Mouse (Mus musculus) gastrocnemius, adult 8-10 months (tissue): Measurements from ENCODE around the gene Elmo3. TPM values are rescaled to one million over a fixed set of nuclear protein-coding genes. Genes with fewer than 3 reads are reported as not detected.

Experiments used
- DNase-seq, 2 experiments: peaks; one replicate each; pipeline ENCODE4 v3.0.0; 2022; ENCODE audit warnings: low spot score in 2 of 2
- microRNA-seq: library from miRNA; unstranded; fragments of <30 nt; microRNA quantifications from one replicate; pipeline ENCODE4 v1.2.0, GENCODE M21; 2022
- total RNA-seq, 4 experiments: library from RNA; stranded (reverse); gene quantifications; 2 replicates each; pipeline ENCODE4 v1.2.4; 2022

Gene Elmo3
- total RNA-seq, 4 experiments from 2014 or later: 0.99 to 2.7 (median 1.4) TPM

- DNase-seq: no peak
Observed at GRCm38 (mm10) chr8:105349096-105349771, 43.8 kb downstream of the Elmo3 start.

DNA sequence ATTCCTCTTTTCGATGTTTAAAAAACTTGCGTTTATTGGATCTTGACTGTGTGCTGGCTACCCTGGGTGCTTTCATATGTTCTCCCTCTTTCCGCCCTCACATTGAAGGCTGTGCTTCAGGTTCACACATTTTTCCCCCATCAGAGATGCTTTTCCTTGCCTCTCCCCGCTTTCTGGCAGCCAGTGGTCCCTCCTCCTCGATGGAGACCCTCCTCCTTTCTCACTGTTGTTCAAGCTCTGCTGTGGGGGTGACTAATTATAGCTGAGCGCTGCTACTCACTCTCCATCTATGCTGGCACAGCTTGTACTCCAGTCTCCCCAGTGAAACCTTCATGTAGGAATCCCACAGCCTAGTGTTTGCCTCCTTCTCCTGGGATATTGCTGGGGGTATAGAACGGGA, 44.8 kb downstream of the Elmo3 start:
- no peak for DNase-seq

- DNase-seq: no peak
Observed at GRCm38 (mm10) chr8:105353583-105354135, 48.3 kb downstream of the Elmo3 start.

GRCm38 (mm10) chr8:105354549-105354948, 49.1 kb downstream of the Elmo3 start:
- no peak for DNase-seq

DNA sequence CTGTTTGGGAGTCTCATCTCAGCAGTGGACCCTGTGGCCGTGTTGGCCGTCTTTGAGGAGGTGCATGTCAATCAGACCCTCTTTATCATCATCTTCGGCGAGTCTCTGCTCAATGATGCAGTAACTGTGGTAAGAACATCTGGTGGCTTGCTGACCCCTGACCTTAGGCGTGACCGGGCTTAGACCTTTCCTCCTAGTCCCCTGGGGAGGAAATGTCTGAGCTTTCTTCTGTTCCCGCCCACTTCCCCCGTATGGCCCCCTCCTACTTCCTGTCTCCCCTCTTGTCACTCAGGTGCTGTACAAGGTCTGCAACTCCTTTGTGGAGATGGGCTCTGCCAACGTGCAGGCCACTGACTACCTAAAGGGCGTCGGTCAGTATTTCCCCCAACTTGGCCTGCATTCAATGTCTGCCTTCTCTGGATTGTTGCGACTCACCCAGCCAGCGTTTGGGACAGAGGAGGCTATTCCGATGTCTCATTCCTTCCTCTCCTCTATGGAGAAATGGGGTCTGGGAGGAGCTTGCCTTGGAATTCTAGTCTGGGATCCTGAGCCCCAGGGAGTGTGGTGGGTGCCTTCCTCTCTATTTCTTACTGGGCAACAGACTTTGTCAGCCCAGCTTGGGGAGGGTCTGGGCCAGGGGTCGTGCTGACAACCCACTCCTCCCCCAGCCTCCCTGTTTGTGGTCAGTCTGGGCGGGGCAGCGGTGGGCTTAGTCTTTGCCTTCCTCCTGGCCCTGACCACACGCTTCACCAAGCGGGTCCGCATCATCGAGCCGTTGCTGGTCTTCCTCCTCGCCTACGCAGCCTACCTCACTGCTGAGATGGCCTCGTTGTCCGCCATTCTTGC, 50.0 kb downstream of the Elmo3 start:
- DNase-seq: no peak

DNA sequence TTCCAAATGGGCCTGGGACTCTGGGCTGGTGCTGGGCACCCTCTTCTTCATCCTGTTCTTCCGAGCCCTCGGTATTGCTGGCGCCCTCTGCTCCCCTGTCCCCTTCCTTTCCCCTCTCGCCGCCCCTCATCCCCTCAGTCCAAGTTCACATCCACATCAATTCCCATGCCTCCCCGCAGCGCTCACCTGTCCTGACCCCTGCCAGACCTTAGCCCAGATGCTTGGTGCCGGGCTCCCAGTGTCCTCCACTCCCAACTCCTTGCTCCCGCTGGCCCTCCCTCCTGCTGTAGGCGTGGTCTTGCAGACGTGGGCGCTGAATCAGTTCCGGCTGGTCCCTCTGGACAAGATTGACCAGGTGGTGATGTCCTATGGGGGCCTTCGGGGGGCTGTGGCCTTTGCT, 51.3 kb downstream of the Elmo3 start:
- no peak for DNase-seq

DNA sequence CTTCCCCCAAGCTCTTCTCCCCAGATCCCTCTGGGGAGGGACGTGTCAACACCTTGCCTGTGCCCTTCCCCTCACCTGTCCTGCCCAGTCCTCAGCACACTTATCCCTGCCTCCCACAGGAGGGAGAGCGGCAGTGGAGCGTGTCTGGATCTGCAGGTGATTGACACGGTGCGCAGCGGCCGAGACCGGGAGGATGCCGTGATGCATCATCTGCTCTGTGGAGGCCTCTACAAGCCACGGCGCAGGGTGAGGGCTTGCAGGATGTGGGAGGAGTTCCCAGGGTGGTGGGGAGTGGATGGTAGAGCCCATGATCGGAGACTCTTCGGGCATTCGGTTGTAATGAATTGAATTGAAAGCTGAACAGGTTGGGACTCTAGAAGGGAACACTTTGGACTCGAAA, 53.8 kb downstream of the Elmo3 start:
- DNase-seq: no peak

GRCm38 (mm10) chr8:105359646-105360045, 54.2 kb downstream of the Elmo3 start:
- DNase-seq: no peak

Small RNA genes within 50 kb of the gene (microRNA-seq; reads per million reads assigned to microRNA genes)
- gene Gm27320 (not detected), gene Mir328 (2,559 reads per million, percentile 87 among the genes with 10 or more reads in this experiment)

Other genes with a start within 250 kb of the Elmo3 start
- gene Ces3b, start 221.8 kb upstream of the Elmo3 start, total RNA-seq: not detected
- not detected for gene Ces4a, start 173.8 kb upstream of the Elmo3 start, total RNA-seq
- 10 to 100 TPM; 87.8 to 96.8 (median 94.6) TPM for gene Cbfb, start 134.9 kb upstream of the Elmo3 start, total RNA-seq
- gene D230025D16Rik, start 80.5 kb upstream of the Elmo3 start, total RNA-seq: 10 to 100 TPM; 24.7 to 38.2 (median 32.9) TPM
- gene B3gnt9, start 50.4 kb upstream of the Elmo3 start, total RNA-seq: 1 to 10 TPM; 1.1 to 1.7 (median 1.4) TPM
- gene Tradd, start 41.0 kb upstream of the Elmo3 start, total RNA-seq: 1 to 10 TPM; 2.3 to 4.2 (median 3.1) TPM
- gene Fbxl8, start 41.0 kb upstream of the Elmo3 start, total RNA-seq: 1 to 10 TPM in 2 of 4 experiments, under 1 TPM in 2; 0.36 to 1.3 (median 0.94) TPM
- gene Hsf4, start 35.8 kb upstream of the Elmo3 start, total RNA-seq: 10 to 100 TPM in 2 of 4 experiments, 1 to 10 TPM in 2; 8.8 to 12.6 (median 10.9) TPM
- 10 to 100 TPM; 30.0 to 40.5 (median 34.4) TPM for gene Nol3, start 29.5 kb upstream of the Elmo3 start, total RNA-seq
- gene 4931428F04Rik, start 15.7 kb upstream of the Elmo3 start, total RNA-seq: under 1 TPM; 0.27 to 0.65 (median 0.42) TPM
- gene Exoc3l, start 9.5 kb upstream of the Elmo3 start, total RNA-seq: 1 to 10 TPM in 2 of 4 experiments, under 1 TPM in 2; 0.94 to 2.5 (median 1.4) TPM
- 10 to 100 TPM; 28.1 to 37.8 (median 33.7) TPM for gene E2f4, start 7.9 kb upstream of the Elmo3 start, total RNA-seq
- 1 to 10 TPM in 3 of 4 experiments, under 1 TPM in 1; 0.82 to 1.3 (median 1.0) TPM for gene Lrrc29, start 20.7 kb downstream of the Elmo3 start, total RNA-seq
- 10 to 100 TPM; 20.9 to 24.2 (median 22.9) TPM for gene Tmem208, start 20.8 kb downstream of the Elmo3 start, total RNA-seq
- 10 to 100 TPM; 21.1 to 28.8 (median 23.9) TPM for gene Fhod1, start 42.4 kb downstream of the Elmo3 start, total RNA-seq
- gene Slc9a5, start 43.2 kb downstream of the Elmo3 start, total RNA-seq: under 1 TPM; 0.38 to 0.65 (median 0.52) TPM
- under 1 TPM in 1 of 4 experiments, not detected in 3; 0.12 TPM for gene Plekhg4, start 67.7 kb downstream of the Elmo3 start, total RNA-seq
- gene Kctd19, start 107.9 kb downstream of the Elmo3 start, total RNA-seq: under 1 TPM in 2 of 4 experiments, not detected in 2; 0.08 to 0.49 TPM
- gene Lrrc36, start 108.0 kb downstream of the Elmo3 start, total RNA-seq: under 1 TPM in 2 of 4 experiments, not detected in 2; 0.70 TPM
- gene Tppp3, start 165.9 kb downstream of the Elmo3 start, total RNA-seq: 10 to 100 TPM; 22.7 to 38.8 (median 34.2) TPM
- gene Zdhhc1, start 191.3 kb downstream of the Elmo3 start, total RNA-seq: 10 to 100 TPM; 10.3 to 11.7 (median 11.4) TPM
- gene Hsd11b2, start 213.2 kb downstream of the Elmo3 start, total RNA-seq: under 1 TPM in 2 of 4 experiments, not detected in 2; 0.12 to 0.62 TPM